Mouse (Mus musculus): ENCODE data around the gene Lgals3.

Gene Lgals3

GRCm38 (mm10) chr14:47432987-47433386 is 65.4 kb downstream of the Lgals3 start:
- DNase-seq (ENCODE audit: low spot score): no peak
